Mouse (Mus musculus): ENCODE measurements around the gene Mctp2. TPM values are rescaled to one million over a fixed set of nuclear protein-coding genes. Genes with fewer than 3 reads are reported as not detected.

Mctp2 gene
- polyA plus RNA-seq, 1 experiment from 2014 or later: 0.33 TPM

GRCm38 (mm10) chr7:72145726-72146520 is 160.5 kb downstream of the Mctp2 start:
- ATAC-seq (replicated peaks; ENCODE audit: low FRiP score) (no peak), DNase-seq (ENCODE audit: low spot score) (no peak)
- no peaks in the 10 kb centered on the region for H3K4me1 ChIP-seq (replicated peaks; ENCODE audit: control insufficient read depth, insufficient read depth, low read length)
- H3K36me3 ChIP-seq (ENCODE audit: control insufficient read depth, insufficient read depth, low read length): no peaks in the 10 kb centered on the region
- H3K27me3 ChIP-seq (replicated peaks; ENCODE audit: control insufficient read depth, insufficient read depth, low read length): no peaks in the 10 kb centered on the region
- no peak overlapping the region for H3K4me3 ChIP-seq (ENCODE audit: low read depth, low read length)
- H3K9ac ChIP-seq (ENCODE audit: low read depth, low read length): no peak overlapping the region
- H3K4me2 ChIP-seq: no peak overlapping the region
- WGBS: 80% methylated on average over 17 of the region's 17 CpGs
- no peak overlapping the region for H3K27ac ChIP-seq (ENCODE audit: low read depth, low read length)
- H3K9me3 ChIP-seq (ENCODE audit: control insufficient read depth, low read length): no peaks in the 10 kb centered on the region

- no peak for DNase-seq (ENCODE audit: low spot score)
- Histone ChIP-seq H3K4me1 (replicated peaks; ENCODE audit: control insufficient read depth, insufficient read depth, low read length) (no peaks in the 10 kb centered on the region), H3K4me2 (no peak overlapping the region), H3K27ac (ENCODE audit: low read depth, low read length) (no peak overlapping the region), H3K27me3 (replicated peaks; ENCODE audit: control insufficient read depth, insufficient read depth, low read length) (no peaks in the 10 kb centered on the region), H3K9ac (ENCODE audit: low read depth, low read length) (no peak overlapping the region), H3K36me3 (ENCODE audit: control insufficient read depth, insufficient read depth, low read length) (no peaks in the 10 kb centered on the region), H3K9me3 (ENCODE audit: control insufficient read depth, low read length) (no peaks in the 10 kb centered on the region), H3K4me3 (ENCODE audit: low read depth, low read length) (no peak overlapping the region)
- no peak for ATAC-seq (replicated peaks; ENCODE audit: low FRiP score)
- 96% methylated on average over 4 of the region's 4 CpGs for WGBS
Observed at GRCm38 (mm10) chr7:72138701-72139100, 167.7 kb downstream of the Mctp2 start.

- 71% methylated on average over 7 of the region's 7 CpGs for WGBS
Observed at GRCm38 (mm10) chr7:72120986-72121385, 185.4 kb downstream of the Mctp2 start.

GRCm38 (mm10) chr7:72119713-72120112 is 186.7 kb downstream of the Mctp2 start:
- no peak overlapping the region for H3K4me2 ChIP-seq
- no peak overlapping the region for H3K27ac ChIP-seq (ENCODE audit: low read depth, low read length)
- H3K4me1 ChIP-seq (replicated peaks; ENCODE audit: control insufficient read depth, insufficient read depth, low read length): no peaks in the 10 kb centered on the region
- H3K9ac ChIP-seq (ENCODE audit: low read depth, low read length): no peak overlapping the region
- WGBS: 68% methylated on average over 3 of the region's 3 CpGs
- no peak for DNase-seq (ENCODE audit: low spot score)
- ATAC-seq (replicated peaks; ENCODE audit: low FRiP score): no peak
- H3K4me3 ChIP-seq (ENCODE audit: low read depth, low read length): no peak overlapping the region
- no peaks in the 10 kb centered on the region for H3K36me3 ChIP-seq (ENCODE audit: control insufficient read depth, insufficient read depth, low read length)
- H3K27me3 ChIP-seq (replicated peaks; ENCODE audit: control insufficient read depth, insufficient read depth, low read length): no peaks in the 10 kb centered on the region
- no peaks in the 10 kb centered on the region for H3K9me3 ChIP-seq (ENCODE audit: control insufficient read depth, low read length)

More at GRCm38 (mm10) chr7:72120986-72121385, 185.4 kb downstream of the Mctp2 start:
- DNase-seq (ENCODE audit: low spot score): no peak
- no peak for ATAC-seq (replicated peaks; ENCODE audit: low FRiP score)
- H3K9me3 ChIP-seq (ENCODE audit: control insufficient read depth, low read length): no peaks in the 10 kb centered on the region
- no peaks in the 10 kb centered on the region for H3K36me3 ChIP-seq (ENCODE audit: control insufficient read depth, insufficient read depth, low read length)
- no peaks in the 10 kb centered on the region for H3K4me1 ChIP-seq (replicated peaks; ENCODE audit: control insufficient read depth, insufficient read depth, low read length)
- no peak overlapping the region for H3K4me3 ChIP-seq (ENCODE audit: low read depth, low read length)
- H3K9ac ChIP-seq (ENCODE audit: low read depth, low read length): no peak overlapping the region
- H3K4me2 ChIP-seq: no peak overlapping the region
- no peaks in the 10 kb centered on the region for H3K27me3 ChIP-seq (replicated peaks; ENCODE audit: control insufficient read depth, insufficient read depth, low read length)
- no peak overlapping the region for H3K27ac ChIP-seq (ENCODE audit: low read depth, low read length)

GRCm38 (mm10) chr7:72117376-72118077 is 188.9 kb downstream of the Mctp2 start:
- Histone ChIP-seq H3K36me3 (ENCODE audit: control insufficient read depth, insufficient read depth, low read length) (no peaks in the 10 kb centered on the region), H3K9me3 (ENCODE audit: control insufficient read depth, low read length) (no peaks in the 10 kb centered on the region), H3K4me2 (no peak overlapping the region), H3K4me1 (replicated peaks; ENCODE audit: control insufficient read depth, insufficient read depth, low read length) (no peaks in the 10 kb centered on the region), H3K27me3 (replicated peaks; ENCODE audit: control insufficient read depth, insufficient read depth, low read length) (no peaks in the 10 kb centered on the region), H3K9ac (ENCODE audit: low read depth, low read length) (no peak overlapping the region), H3K27ac (ENCODE audit: low read depth, low read length) (no peak overlapping the region), H3K4me3 (ENCODE audit: low read depth, low read length) (no peak overlapping the region)
- ATAC-seq (replicated peaks; ENCODE audit: low FRiP score): no peak
- WGBS: 61% methylated on average over 4 of the region's 4 CpGs
- DNase-seq (ENCODE audit: low spot score): no peak

- Histone ChIP-seq H3K9ac (ENCODE audit: low read depth, low read length) (no peak overlapping the region), H3K4me3 (ENCODE audit: low read depth, low read length) (no peak overlapping the region), H3K27me3 (replicated peaks; ENCODE audit: control insufficient read depth, insufficient read depth, low read length) (no peaks in the 10 kb centered on the region), H3K4me2 (no peak overlapping the region), H3K36me3 (ENCODE audit: control insufficient read depth, insufficient read depth, low read length) (no peaks in the 10 kb centered on the region), H3K4me1 (replicated peaks; ENCODE audit: control insufficient read depth, insufficient read depth, low read length) (no peaks in the 10 kb centered on the region), H3K27ac (ENCODE audit: low read depth, low read length) (no peak overlapping the region), H3K9me3 (ENCODE audit: control insufficient read depth, low read length) (no peaks in the 10 kb centered on the region)
- ATAC-seq (replicated peaks; ENCODE audit: low FRiP score): no peak
- 79% methylated on average over 2 of the region's 2 CpGs for WGBS
- DNase-seq (ENCODE audit: low spot score): no peak
Observed at GRCm38 (mm10) chr7:72115073-72115472, 191.3 kb downstream of the Mctp2 start.

- ATAC-seq (replicated peaks; ENCODE audit: low FRiP score): no peak
- Histone ChIP-seq H3K4me2 (no peak overlapping the region), H3K27ac (ENCODE audit: low read depth, low read length) (no peak overlapping the region), H3K9me3 (ENCODE audit: control insufficient read depth, low read length) (no peaks in the 10 kb centered on the region), H3K36me3 (ENCODE audit: control insufficient read depth, insufficient read depth, low read length) (no peaks in the 10 kb centered on the region), H3K9ac (ENCODE audit: low read depth, low read length) (no peak overlapping the region), H3K4me1 (replicated peaks; ENCODE audit: control insufficient read depth, insufficient read depth, low read length) (no peaks in the 10 kb centered on the region), H3K27me3 (replicated peaks; ENCODE audit: control insufficient read depth, insufficient read depth, low read length) (no peaks in the 10 kb centered on the region), H3K4me3 (ENCODE audit: low read depth, low read length) (no peak overlapping the region)
- WGBS: 65% methylated on average over 6 of the region's 6 CpGs
- DNase-seq (ENCODE audit: low spot score): no peak
Observed at GRCm38 (mm10) chr7:72110578-72110977, 195.8 kb downstream of the Mctp2 start.

GRCm38 (mm10) chr7:72108639-72109399 is 197.6 kb downstream of the Mctp2 start:
- no peaks in the 10 kb centered on the region for H3K36me3 ChIP-seq (ENCODE audit: control insufficient read depth, insufficient read depth, low read length)
- no peak overlapping the region for H3K27ac ChIP-seq (ENCODE audit: low read depth, low read length)
- no peak overlapping the region for H3K4me2 ChIP-seq
- H3K9ac ChIP-seq (ENCODE audit: low read depth, low read length): no peak overlapping the region
- no peaks in the 10 kb centered on the region for H3K4me1 ChIP-seq (replicated peaks; ENCODE audit: control insufficient read depth, insufficient read depth, low read length)
- H3K4me3 ChIP-seq (ENCODE audit: low read depth, low read length): no peak overlapping the region
- DNase-seq (ENCODE audit: low spot score): no peak
- ATAC-seq (replicated peaks; ENCODE audit: low FRiP score): no peak
- WGBS: 82% methylated on average over 3 of the region's 3 CpGs
- H3K27me3 ChIP-seq (replicated peaks; ENCODE audit: control insufficient read depth, insufficient read depth, low read length): no peaks in the 10 kb centered on the region
- no peaks in the 10 kb centered on the region for H3K9me3 ChIP-seq (ENCODE audit: control insufficient read depth, low read length)
